In the genomic region with DNA sequence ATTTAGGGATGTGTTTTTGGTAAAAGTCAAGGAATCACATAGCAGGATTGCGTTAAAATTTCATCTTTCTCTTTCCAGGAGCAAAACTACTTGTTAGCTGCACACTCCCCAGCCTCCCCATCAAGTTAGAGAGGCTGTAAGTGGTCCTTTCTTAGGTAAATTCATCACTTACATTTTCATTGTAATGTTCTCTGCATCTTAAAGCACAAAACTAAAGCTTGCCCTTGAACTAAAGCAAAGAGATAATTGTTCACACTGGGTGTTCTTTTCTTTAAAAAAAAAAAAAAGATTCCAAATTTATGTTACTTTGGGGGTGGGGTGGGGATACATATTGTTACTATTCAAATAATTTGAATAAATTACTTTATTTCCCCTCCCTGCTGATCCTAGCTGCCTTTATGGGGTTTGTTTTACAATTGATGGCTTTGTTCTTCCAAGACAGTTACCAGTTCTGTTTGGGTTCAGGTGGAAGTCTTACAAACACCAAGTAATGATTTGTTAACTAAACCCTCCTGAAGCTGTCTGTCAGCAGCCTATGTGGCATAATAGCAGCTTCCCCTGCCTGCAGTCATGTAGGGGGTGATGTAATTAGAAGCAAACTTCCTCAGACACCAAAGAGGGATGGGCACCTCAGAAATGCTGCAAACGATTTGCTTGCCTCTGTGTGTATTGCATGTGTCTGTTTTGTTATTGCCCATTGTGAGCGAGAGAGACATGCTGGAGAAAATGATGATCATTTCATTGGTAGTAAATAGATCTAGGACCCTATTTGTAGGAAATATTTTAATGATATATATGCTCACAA, we compare ENCODE assay signal across 21 mouse cellular contexts.
"Had no signal": no experiment of that assay in that cellular context is flagged by ENCODE, and none has a peak within 500 bp of the region (broad histone marks: within the 10 kb centered on the region; RNA-seq: fewer than 3 reads in every experiment).

No protein-coding gene starts in this region.

- H3K4me1 ChIP-seq: kidney, embryonic 15.5 days; limb, embryonic 12.5 days; limb, embryonic 15.5 days; megakaryocyte, embryonic 14.5 days; midbrain, embryonic 10.5 days; midbrain, embryonic 13.5 days had no signal

- DNase-seq: kidney, adult 11 months; kidney, adult 8-10 months; kidney, postnatal 36 days; left cerebral cortex, postnatal 4 days; liver, postnatal 0 days; right cerebral cortex, adult 18-20 months; right cerebral cortex, postnatal 14 days; right cerebral cortex, postnatal 4 days; thymus, adult 2 months; thymus, postnatal 14 days had no signal

- H3K4me3 ChIP-seq: kidney, embryonic 15.5 days; limb, embryonic 12.5 days; limb, embryonic 15.5 days; megakaryocyte, embryonic 14.5 days; midbrain, embryonic 10.5 days; midbrain, embryonic 13.5 days had no signal

- H3K27me3 ChIP-seq: kidney, embryonic 15.5 days; limb, embryonic 15.5 days; megakaryocyte, embryonic 14.5 days; midbrain, embryonic 13.5 days had no signal

- H3K9ac ChIP-seq: kidney, embryonic 15.5 days; limb, embryonic 12.5 days; limb, embryonic 15.5 days; liver, embryonic 14.5 days; liver, postnatal 0 days; lung, embryonic 14.5 days; midbrain, embryonic 13.5 days had no signal

- H3K27ac ChIP-seq: kidney, embryonic 15.5 days; limb, embryonic 12.5 days; limb, embryonic 15.5 days; liver, embryonic 14.5 days; midbrain, embryonic 10.5 days; midbrain, embryonic 13.5 days had no signal

- H3K9me3 ChIP-seq: kidney, embryonic 15.5 days; limb, embryonic 12.5 days; limb, embryonic 15.5 days; megakaryocyte, embryonic 14.5 days; midbrain, embryonic 10.5 days; midbrain, embryonic 13.5 days had no signal

- H3K36me3 ChIP-seq: kidney, embryonic 15.5 days; limb, embryonic 12.5 days; limb, embryonic 15.5 days; midbrain, embryonic 10.5 days; midbrain, embryonic 13.5 days had no signal

- ATAC-seq: liver, postnatal 0 days; lung, postnatal 0 days; midbrain, embryonic 13.5 days; midbrain, embryonic 16.5 days had no signal

- H3K4me2 ChIP-seq: kidney, embryonic 15.5 days; limb, embryonic 12.5 days; limb, embryonic 15.5 days; liver, embryonic 11.5 days; lung, embryonic 14.5 days; midbrain, embryonic 13.5 days had no signal
